Mouse (Mus musculus): ENCODE results near the gene Phka2. TPM values are rescaled to one million over a fixed set of nuclear protein-coding genes. Genes with fewer than 3 reads are reported as not detected.

The Phka2 gene
- polyA plus RNA-seq, 1 experiment from 2014 or later: 10.0 TPM

DNA sequence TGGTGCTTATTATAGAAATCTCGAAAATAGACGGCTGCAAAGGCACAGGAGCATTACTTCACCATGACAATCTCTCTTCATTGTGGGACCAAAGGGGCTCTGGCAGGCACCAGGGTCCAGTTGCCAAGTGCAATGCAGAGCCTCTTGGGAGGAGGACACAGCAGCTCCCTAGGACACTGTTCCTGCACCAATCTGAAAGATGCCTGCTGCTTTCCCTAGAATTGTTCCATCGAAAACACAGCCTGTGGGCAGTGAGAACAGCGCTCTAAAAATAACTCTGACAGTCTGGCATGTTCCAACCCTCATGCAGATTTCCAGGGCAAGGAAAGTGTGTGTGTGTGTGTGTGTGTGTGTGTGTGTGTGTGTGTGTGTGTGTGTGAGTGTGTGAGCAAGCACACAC is 86.6 kb downstream of the Phka2 start:
- Histone ChIP-seq H3K9ac (ENCODE audit: low read length) (no peak overlapping the region), H3K9me3 (replicated peaks; ENCODE audit: control insufficient read depth, low read length) (no peaks in the 10 kb centered on the region), H3K4me2 (ENCODE audit: low read length) (no peak overlapping the region), H3K4me3 (ENCODE audit: low read depth, low read length) (no peak overlapping the region), H3K4me1 (ENCODE audit: control insufficient read depth, insufficient read depth, low read length) (no peaks in the 10 kb centered on the region), H3K27ac (ENCODE audit: low read depth, low read length) (no peak overlapping the region), H3K36me3 (ENCODE audit: control insufficient read depth, insufficient read depth, low read length) (no peaks in the 10 kb centered on the region), H3K27me3 (replicated peaks; ENCODE audit: control insufficient read depth, insufficient read depth, low read length) (no peaks in the 10 kb centered on the region)
- WGBS: 79% methylated on average over 4 of the region's 4 CpGs
- no peak for ATAC-seq
- no peak for DNase-seq (ENCODE audit: low spot score)

DNA sequence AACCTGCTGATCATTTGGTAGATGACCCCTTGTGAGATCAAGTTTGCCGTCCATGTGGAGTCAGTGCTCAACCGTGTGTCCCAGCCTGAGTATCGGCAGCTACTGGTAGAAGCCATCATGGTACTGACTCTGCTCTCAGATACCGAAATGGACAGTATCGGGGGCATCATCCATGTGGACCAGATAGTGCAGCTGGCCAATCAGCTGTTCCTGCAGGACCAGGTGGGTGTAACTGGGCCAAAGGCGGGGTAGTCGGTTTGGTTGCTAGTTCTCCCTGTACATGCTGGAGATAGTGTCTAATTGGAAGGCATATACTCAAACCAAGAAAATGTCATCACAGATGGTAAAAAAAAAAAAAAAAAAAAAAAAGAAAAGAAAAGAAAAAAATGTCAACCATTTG is 88.2 kb downstream of the Phka2 start:
- 97% methylated on average over 7 of the region's 7 CpGs for WGBS
- ATAC-seq (no peak), DNase-seq (ENCODE audit: low spot score) (no peak)
- Histone ChIP-seq H3K9ac (ENCODE audit: low read length) (no peak overlapping the region), H3K4me1 (ENCODE audit: control insufficient read depth, insufficient read depth, low read length) (no peaks in the 10 kb centered on the region), H3K9me3 (replicated peaks; ENCODE audit: control insufficient read depth, low read length) (no peaks in the 10 kb centered on the region), H3K27me3 (replicated peaks; ENCODE audit: control insufficient read depth, insufficient read depth, low read length) (no peaks in the 10 kb centered on the region), H3K4me3 (ENCODE audit: low read depth, low read length) (no peak overlapping the region), H3K27ac (ENCODE audit: low read depth, low read length) (no peak overlapping the region), H3K36me3 (ENCODE audit: control insufficient read depth, insufficient read depth, low read length) (no peaks in the 10 kb centered on the region), H3K4me2 (ENCODE audit: low read length) (no peak overlapping the region)

DNA sequence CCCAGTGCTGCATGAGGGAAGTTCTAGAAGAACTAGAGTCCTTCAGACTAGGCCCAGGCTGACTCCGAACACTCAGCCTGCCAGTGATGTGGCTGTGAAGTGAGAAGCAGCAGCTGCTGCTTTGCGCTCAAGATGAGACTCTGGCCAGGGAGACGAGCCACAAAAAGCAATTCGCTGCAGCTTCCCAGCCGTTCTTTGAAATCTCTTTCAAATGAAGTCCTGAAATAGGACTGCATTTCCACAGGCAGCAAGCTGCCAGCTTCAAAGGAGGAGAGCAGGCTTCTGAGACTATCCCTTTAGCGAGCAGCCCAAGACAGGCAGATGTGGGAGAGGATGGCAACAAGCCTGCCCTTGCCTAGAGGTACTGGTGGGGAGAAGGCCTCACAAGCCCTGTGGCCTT is 91.0 kb downstream of the Phka2 start:
- Histone ChIP-seq H3K27ac (ENCODE audit: low read depth, low read length) (peak overlapping the region; percentile 1; the same call in 1 of the 2 replicates), H3K9ac (ENCODE audit: low read length) (no peak overlapping the region), H3K27me3 (replicated peaks; ENCODE audit: control insufficient read depth, insufficient read depth, low read length) (no peaks in the 10 kb centered on the region), H3K9me3 (replicated peaks; ENCODE audit: control insufficient read depth, low read length) (no peaks in the 10 kb centered on the region), H3K4me1 (ENCODE audit: control insufficient read depth, insufficient read depth, low read length) (no peaks in the 10 kb centered on the region; the same call in 1 of the 2 replicates), H3K4me3 (ENCODE audit: low read depth, low read length) (no peak overlapping the region), H3K36me3 (ENCODE audit: control insufficient read depth, insufficient read depth, low read length) (no peaks in the 10 kb centered on the region), H3K4me2 (ENCODE audit: low read length) (no peak overlapping the region)
- DNase-seq (ENCODE audit: low spot score) (no peak), ATAC-seq (no peak)
- WGBS: 78% methylated on average over 6 of the region's 6 CpGs

DNA sequence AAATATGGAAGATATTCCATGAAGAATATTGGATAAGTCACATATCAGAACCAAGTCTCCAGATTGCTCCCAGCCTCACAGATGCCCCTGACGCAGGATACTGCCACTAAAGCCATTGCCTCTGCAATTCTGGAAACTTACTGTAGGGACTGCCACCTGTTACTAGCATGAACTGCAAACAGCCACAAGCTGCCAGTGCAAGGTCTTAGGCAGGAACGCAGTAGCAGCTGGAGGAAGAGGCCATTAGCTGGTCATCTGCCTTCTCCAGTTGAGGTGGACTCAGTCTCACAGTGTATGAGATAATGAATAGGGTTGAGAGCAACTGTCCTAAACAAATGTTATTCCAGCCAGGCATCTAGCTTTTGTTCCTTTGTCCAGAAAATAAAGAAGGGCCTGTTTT is 96.1 kb downstream of the Phka2 start:
- no peak overlapping the region for H3K9ac ChIP-seq (ENCODE audit: low read length)
- peak overlapping the region; percentile 68; the same call in 1 of the 2 replicates for H3K27ac ChIP-seq (ENCODE audit: low read depth, low read length)
- H3K36me3 ChIP-seq (ENCODE audit: control insufficient read depth, insufficient read depth, low read length): no peaks in the 10 kb centered on the region
- ATAC-seq (no peak), DNase-seq (ENCODE audit: low spot score) (no peak)
- no peak overlapping the region for H3K4me3 ChIP-seq (ENCODE audit: low read depth, low read length)
- H3K27me3 ChIP-seq (replicated peaks; ENCODE audit: control insufficient read depth, insufficient read depth, low read length): no peaks in the 10 kb centered on the region
- H3K4me1 ChIP-seq (ENCODE audit: control insufficient read depth, insufficient read depth, low read length): peaks cover 10% of the 10 kb centered on the region; the same call in 1 of the 2 replicates
- no peaks in the 10 kb centered on the region for H3K9me3 ChIP-seq (replicated peaks; ENCODE audit: control insufficient read depth, low read length)
- H3K4me2 ChIP-seq (ENCODE audit: low read length): no peak overlapping the region
- WGBS: 72% methylated on average over 2 of the region's 2 CpGs

DNA sequence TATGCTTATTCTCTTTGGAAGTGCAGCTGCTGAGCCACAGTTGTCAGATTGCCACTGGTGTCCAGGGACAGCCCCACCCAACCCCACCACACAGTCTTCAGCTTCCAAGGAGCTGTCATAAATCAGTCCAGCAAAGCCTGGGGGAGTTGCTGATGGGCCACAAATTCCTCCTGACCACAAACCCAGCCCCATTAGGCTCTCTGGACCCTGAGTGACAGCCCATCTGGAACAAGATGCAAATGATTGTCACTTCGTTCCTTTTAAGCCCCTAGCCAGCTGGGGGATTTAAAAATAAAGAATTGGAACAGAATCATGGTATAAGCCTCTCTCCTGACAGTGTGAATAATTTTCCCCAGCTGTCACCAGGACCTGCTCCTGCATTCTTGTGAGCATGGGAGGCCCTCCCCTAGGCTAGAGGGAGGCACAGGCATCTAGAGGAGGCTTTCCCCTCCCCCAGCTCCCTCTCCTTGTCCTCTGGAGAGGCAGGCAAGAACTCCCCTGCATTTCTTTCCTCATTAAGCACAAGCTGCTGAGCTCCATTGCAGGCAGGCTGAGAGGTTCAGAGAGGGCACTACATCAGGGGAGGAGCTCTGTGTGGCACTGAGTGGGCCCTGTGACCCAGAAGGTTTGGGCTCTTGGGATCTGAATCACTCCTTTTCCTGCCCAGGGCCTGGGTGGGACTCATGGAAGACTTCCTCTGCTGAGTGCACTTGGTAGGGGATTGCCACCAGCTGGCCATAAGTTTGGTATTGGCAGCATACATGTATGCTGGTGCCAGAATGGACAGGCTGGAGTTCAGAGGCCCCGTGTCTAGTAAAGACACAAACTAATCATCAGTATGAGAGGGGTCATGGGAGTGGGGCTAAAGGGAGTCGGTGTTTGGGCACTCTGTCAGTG is 96.8 kb downstream of the Phka2 start:
- H3K36me3 ChIP-seq (ENCODE audit: control insufficient read depth, insufficient read depth, low read length): no peaks in the 10 kb centered on the region
- no peak overlapping the region for H3K4me2 ChIP-seq (ENCODE audit: low read length)
- H3K4me1 ChIP-seq (ENCODE audit: control insufficient read depth, insufficient read depth, low read length): peaks cover 10% of the 10 kb centered on the region; the same call in 1 of the 2 replicates
- H3K9ac ChIP-seq (ENCODE audit: low read length): no peak overlapping the region
- peak overlapping the region; percentile 68 for H3K27ac ChIP-seq (ENCODE audit: low read depth, low read length)
- ATAC-seq: peak; percentile 96
- H3K27me3 ChIP-seq (replicated peaks; ENCODE audit: control insufficient read depth, insufficient read depth, low read length): no peaks in the 10 kb centered on the region
- H3K9me3 ChIP-seq (replicated peaks; ENCODE audit: control insufficient read depth, low read length): no peaks in the 10 kb centered on the region
- peak; percentile 85 for DNase-seq (ENCODE audit: low spot score)
- 43% methylated on average over 3 of the region's 3 CpGs for WGBS
- no peak overlapping the region for H3K4me3 ChIP-seq (ENCODE audit: low read depth, low read length)

DNA sequence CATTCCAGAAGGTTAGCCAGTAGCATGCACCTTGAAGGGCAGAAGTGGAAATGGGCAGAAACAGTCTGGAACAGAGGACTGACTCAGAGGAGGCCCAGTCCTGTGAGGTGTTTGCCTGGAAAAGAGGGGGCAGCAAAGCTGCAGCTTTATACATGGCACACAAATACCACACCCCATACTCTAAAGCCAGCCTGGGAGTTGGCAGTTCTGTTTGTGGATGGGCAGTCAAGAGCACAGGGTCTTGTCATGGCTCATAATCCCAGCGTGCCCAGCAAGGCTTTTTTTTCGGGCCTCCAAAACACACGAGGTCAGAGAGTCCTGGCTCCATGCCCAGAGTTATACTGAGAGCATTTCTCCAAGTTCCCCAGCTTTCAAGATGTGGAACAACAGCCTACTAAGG is 99.1 kb downstream of the Phka2 start:
- Histone ChIP-seq H3K27ac (ENCODE audit: low read depth, low read length) (no peak overlapping the region), H3K4me3 (ENCODE audit: low read depth, low read length) (no peak overlapping the region), H3K27me3 (replicated peaks; ENCODE audit: control insufficient read depth, insufficient read depth, low read length) (no peaks in the 10 kb centered on the region), H3K9me3 (replicated peaks; ENCODE audit: control insufficient read depth, low read length) (no peaks in the 10 kb centered on the region), H3K9ac (ENCODE audit: low read length) (no peak overlapping the region), H3K4me1 (ENCODE audit: control insufficient read depth, insufficient read depth, low read length) (peaks cover 10% of the 10 kb centered on the region; the same call in 1 of the 2 replicates), H3K36me3 (ENCODE audit: control insufficient read depth, insufficient read depth, low read length) (no peaks in the 10 kb centered on the region), H3K4me2 (ENCODE audit: low read length) (no peak overlapping the region)
- WGBS: 25% methylated on average over 3 of the region's 3 CpGs
- no peak for DNase-seq (ENCODE audit: low spot score)
- ATAC-seq: no peak

DNA sequence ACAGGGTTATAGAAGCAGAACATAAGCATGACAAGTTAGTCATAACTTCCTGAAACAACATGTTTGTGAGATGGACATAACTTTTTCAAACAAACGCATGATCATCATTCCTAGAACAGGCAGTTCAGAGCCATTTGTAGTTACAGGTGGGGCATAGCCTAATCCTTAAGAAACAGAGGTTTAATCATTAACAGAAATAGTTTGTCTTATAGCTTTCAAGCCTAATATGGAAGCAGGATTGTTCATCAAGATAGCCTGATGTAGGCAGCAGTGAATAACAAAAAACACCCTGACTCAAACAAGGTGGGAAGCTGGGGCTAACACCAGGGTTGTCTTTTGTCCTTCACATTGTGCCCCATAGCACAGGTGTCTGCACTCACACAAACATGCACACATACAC is 100.8 kb downstream of the Phka2 start:
- ATAC-seq (no peak), DNase-seq (ENCODE audit: low spot score) (no peak)
- H3K4me1 ChIP-seq (ENCODE audit: control insufficient read depth, insufficient read depth, low read length): peaks cover 10% of the 10 kb centered on the region; the same call in 1 of the 2 replicates
- no peaks in the 10 kb centered on the region for H3K9me3 ChIP-seq (replicated peaks; ENCODE audit: control insufficient read depth, low read length)
- H3K9ac ChIP-seq (ENCODE audit: low read length): no peak overlapping the region
- H3K27ac ChIP-seq (ENCODE audit: low read depth, low read length): no peak overlapping the region
- WGBS: 84% methylated on average over 1 of the region's 1 CpGs
- H3K4me3 ChIP-seq (ENCODE audit: low read depth, low read length): no peak overlapping the region
- no peaks in the 10 kb centered on the region for H3K27me3 ChIP-seq (replicated peaks; ENCODE audit: control insufficient read depth, insufficient read depth, low read length)
- no peak overlapping the region for H3K4me2 ChIP-seq (ENCODE audit: low read length)
- no peaks in the 10 kb centered on the region for H3K36me3 ChIP-seq (ENCODE audit: control insufficient read depth, insufficient read depth, low read length)

DNA sequence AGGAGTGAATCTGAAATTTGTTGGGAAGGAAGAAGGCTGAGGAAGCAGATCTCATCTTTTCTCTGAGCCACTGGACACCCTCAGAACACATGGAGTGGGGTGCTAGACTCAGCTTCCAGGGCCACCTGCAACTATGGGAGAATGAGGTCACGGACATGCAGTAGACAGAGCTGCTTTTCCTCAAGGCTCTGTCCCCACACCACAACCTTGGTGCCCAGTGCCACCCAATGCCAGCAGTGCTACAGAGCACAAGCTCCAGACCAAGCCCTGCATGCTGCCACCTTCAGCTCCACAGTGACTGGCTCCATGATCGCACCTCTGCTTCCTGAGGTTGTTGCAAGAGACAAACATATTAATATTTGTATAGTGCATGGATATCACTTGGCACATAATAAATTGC is 101.3 kb downstream of the Phka2 start:
- 86% methylated on average over 2 of the region's 2 CpGs for WGBS
- no peaks in the 10 kb centered on the region for H3K27me3 ChIP-seq (replicated peaks; ENCODE audit: control insufficient read depth, insufficient read depth, low read length)
- H3K4me1 ChIP-seq (ENCODE audit: control insufficient read depth, insufficient read depth, low read length): peaks cover 7% of the 10 kb centered on the region; the same call in 1 of the 2 replicates
- no peak for ATAC-seq
- DNase-seq (ENCODE audit: low spot score): no peak
- no peak overlapping the region for H3K4me3 ChIP-seq (ENCODE audit: low read depth, low read length)
- H3K9ac ChIP-seq (ENCODE audit: low read length): no peak overlapping the region
- H3K36me3 ChIP-seq (ENCODE audit: control insufficient read depth, insufficient read depth, low read length): no peaks in the 10 kb centered on the region
- no peak overlapping the region for H3K4me2 ChIP-seq (ENCODE audit: low read length)
- H3K9me3 ChIP-seq (replicated peaks; ENCODE audit: control insufficient read depth, low read length): no peaks in the 10 kb centered on the region
- no peak overlapping the region for H3K27ac ChIP-seq (ENCODE audit: low read depth, low read length)

DNA sequence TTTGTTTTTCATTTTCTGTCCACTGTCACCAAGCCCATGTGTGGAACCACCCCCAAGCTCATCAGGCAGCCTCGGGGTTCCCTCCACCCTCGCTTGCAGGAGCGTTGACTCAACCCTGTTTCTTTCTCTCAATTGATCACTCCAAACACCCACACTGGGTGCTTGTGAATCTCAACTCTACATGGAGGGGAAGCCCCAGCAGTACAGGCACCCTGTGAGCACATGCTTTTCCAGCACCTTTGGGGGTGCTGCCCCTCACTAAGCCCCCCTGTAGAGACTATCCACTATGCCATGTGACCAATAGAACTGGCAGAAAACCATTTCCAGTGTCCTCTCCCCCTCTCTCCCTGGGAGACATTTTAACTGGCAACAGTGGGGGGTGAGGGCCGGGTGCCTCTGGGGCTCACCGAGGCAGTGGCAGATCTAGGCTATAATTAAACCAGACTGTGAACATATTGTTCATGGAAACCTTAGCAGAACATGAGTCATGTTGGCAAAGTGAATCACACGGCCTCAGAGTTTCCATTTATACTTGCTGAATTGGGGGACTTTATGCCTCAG is 102.1 kb downstream of the Phka2 start:
- Histone ChIP-seq H3K9me3 (replicated peaks; ENCODE audit: control insufficient read depth, low read length) (no peaks in the 10 kb centered on the region), H3K4me2 (ENCODE audit: low read length) (no peak overlapping the region), H3K4me1 (ENCODE audit: control insufficient read depth, insufficient read depth, low read length) (peaks cover 4% of the 10 kb centered on the region; the same call in 1 of the 2 replicates), H3K27ac (ENCODE audit: low read depth, low read length) (no peak overlapping the region), H3K36me3 (ENCODE audit: control insufficient read depth, insufficient read depth, low read length) (no peaks in the 10 kb centered on the region), H3K9ac (ENCODE audit: low read length) (no peak overlapping the region), H3K4me3 (ENCODE audit: low read depth, low read length) (no peak overlapping the region), H3K27me3 (replicated peaks; ENCODE audit: control insufficient read depth, insufficient read depth, low read length) (no peaks in the 10 kb centered on the region)
- ATAC-seq: 0 out of 2 replicates have a peak, but pooled peaks have one; percentile 16
- 60% methylated on average over 6 of the region's 6 CpGs for WGBS
- no peak for DNase-seq (ENCODE audit: low spot score)
